Mouse (Mus musculus) neural tube, embryonic 15.5 days (tissue): ENCODE results near the gene Tspan5. TPM values are rescaled to one million over a fixed set of nuclear protein-coding genes. Genes with fewer than 3 reads are reported as not detected.

ENCODE experiments used
- ATAC-seq: fragments of 200-750 bp; cut with Nextera tagmentation; 2 replicates; pipeline ENCODE4 v1.8.0; 2017; ENCODE audit warnings: mild to moderate bottlenecking, moderate TSS enrichment, moderate library complexity; ENCODE audit not compliant: low FRiP score
- H3K27ac ChIP-seq: fragments of 300-500 bp; sonication (generic); replicated peaks from 2 replicates; pipeline ENCODE4 v1.5.1; 2015; ENCODE audit warnings: mild to moderate bottlenecking, inconsistent platforms
- H3K27me3 ChIP-seq: fragments of 300-500 bp; sonication (generic); replicated peaks from 2 replicates; pipeline ENCODE4 v1.6.1; 2015; ENCODE audit warnings: inconsistent platforms
- H3K36me3 ChIP-seq: fragments of 300-500 bp; sonication (generic); 2 replicates; pipeline ENCODE4 v1.6.1; 2015; ENCODE audit warnings: inconsistent platforms
- H3K4me1 ChIP-seq: fragments of 300-500 bp; sonication (generic); 2 replicates; pipeline ENCODE4 v1.6.1; 2015; ENCODE audit warnings: inconsistent platforms
- H3K4me2 ChIP-seq: fragments of 300-500 bp; sonication (generic); 2 replicates; pipeline ENCODE4 v1.6.1; 2015; ENCODE audit warnings: inconsistent platforms, mild to moderate bottlenecking, moderate library complexity
- H3K4me3 ChIP-seq: fragments of 300-500 bp; sonication (generic); replicated peaks from 2 replicates; pipeline ENCODE4 v1.5.1; 2015; ENCODE audit warnings: mild to moderate bottlenecking, inconsistent platforms
- H3K9ac ChIP-seq: fragments of 300-500 bp; sonication (generic); replicated peaks from 2 replicates; pipeline ENCODE4 v1.6.1; 2015; ENCODE audit warnings: mild to moderate bottlenecking, inconsistent platforms
- H3K9me3 ChIP-seq: fragments of 300-500 bp; sonication (generic); replicated peaks from 2 replicates; pipeline ENCODE4 v1.6.1; 2016; ENCODE audit warnings: inconsistent platforms
- WGBS: fragments of 180-500 bp; shearing (Covaris S2); methylation state at CpG from one replicate; pipeline ENCODE4 v1.1.7; 2015; ENCODE audit warnings: mixed read lengths; 5-methylcytosine and 5-hydroxymethylcytosine counted together
- polyA plus RNA-seq: library from polyadenylated mRNA; unstranded; fragments of >200 nt; fragmentation: Nextera tagmentation; extraction: Ambion mirVana; gene quantifications from 2 replicates; pipeline ENCODE4 v1.2.1, GENCODE M21; 2015

Gene Tspan5
- polyA plus RNA-seq, 1 experiment from 2014 or later: 104 TPM

GRCm38 (mm10) chr3:138900571-138901141 is 158.7 kb downstream of the Tspan5 start:
- Histone ChIP-seq H3K4me2 (no peak overlapping the region), H3K9ac (no peak overlapping the region), H3K4me3 (no peak overlapping the region), H3K27ac (no peak overlapping the region), H3K4me1 (0 out of 2 replicates have a peak, but pooled peaks cover under 1% of the 10 kb centered on the region), H3K9me3 (no peaks in the 10 kb centered on the region), H3K27me3 (no peaks in the 10 kb centered on the region), H3K36me3 (peaks cover 41% of the 10 kb centered on the region)
- ATAC-seq: no peak
- 94% methylated on average over 9 of the region's 9 CpGs for WGBS

GRCm38 (mm10) chr3:138905678-138906077 is 163.7 kb downstream of the Tspan5 start:
- Histone ChIP-seq H3K27ac (peak overlapping the region; percentile 10; the same call in 1 of the 2 replicates), H3K9me3 (no peaks in the 10 kb centered on the region), H3K4me1 (0 out of 2 replicates have a peak, but pooled peaks cover 2% of the 10 kb centered on the region), H3K4me2 (no peak overlapping the region), H3K36me3 (peaks cover 9% of the 10 kb centered on the region; the same call in 1 of the 2 replicates), H3K27me3 (no peaks in the 10 kb centered on the region), H3K4me3 (no peak overlapping the region), H3K9ac (no peak overlapping the region)
- peak; percentile 49; the same call in 1 of the 2 replicates for ATAC-seq
- WGBS: 47% methylated on average over 7 of the region's 7 CpGs

GRCm38 (mm10) chr3:138906112-138906880 is 164.3 kb downstream of the Tspan5 start:
- 0 out of 2 replicates have a peak, but pooled peaks cover 2% of the 10 kb centered on the region for H3K4me1 ChIP-seq
- peak; percentile 76; the same call in 1 of the 2 replicates for ATAC-seq
- H3K9ac ChIP-seq: no peak overlapping the region
- H3K9me3 ChIP-seq: no peaks in the 10 kb centered on the region
- peaks cover 9% of the 10 kb centered on the region; the same call in 1 of the 2 replicates for H3K36me3 ChIP-seq
- WGBS: 36% methylated on average over 17 of the region's 17 CpGs
- H3K27me3 ChIP-seq: no peaks in the 10 kb centered on the region
- peak overlapping the region; percentile 10; the same call in 1 of the 2 replicates for H3K27ac ChIP-seq
- no peak overlapping the region for H3K4me2 ChIP-seq
- H3K4me3 ChIP-seq: no peak overlapping the region

- WGBS: 76% methylated on average over 2 of the region's 2 CpGs
- no peaks in the 10 kb centered on the region for H3K27me3 ChIP-seq
- H3K36me3 ChIP-seq: no peaks in the 10 kb centered on the region
- no peak for ATAC-seq
- 0 out of 2 replicates have a peak, but pooled peaks cover 2% of the 10 kb centered on the region for H3K4me1 ChIP-seq
- H3K9ac ChIP-seq: no peak overlapping the region
- no peak overlapping the region for H3K4me3 ChIP-seq
- no peak overlapping the region for H3K4me2 ChIP-seq
- H3K27ac ChIP-seq: no peak overlapping the region
- H3K9me3 ChIP-seq: no peaks in the 10 kb centered on the region
Observed at GRCm38 (mm10) chr3:138909313-138909712, 167.3 kb downstream of the Tspan5 start.

GRCm38 (mm10) chr3:138912504-138912903 is 170.5 kb downstream of the Tspan5 start:
- 92% methylated on average over 8 of the region's 8 CpGs for WGBS
- no peak overlapping the region for H3K4me3 ChIP-seq
- no peaks in the 10 kb centered on the region for H3K27me3 ChIP-seq
- no peak for ATAC-seq
- no peak overlapping the region for H3K4me2 ChIP-seq
- H3K9ac ChIP-seq: no peak overlapping the region
- no peak overlapping the region for H3K27ac ChIP-seq
- H3K9me3 ChIP-seq: no peaks in the 10 kb centered on the region
- H3K36me3 ChIP-seq: no peaks in the 10 kb centered on the region
- no peaks in the 10 kb centered on the region for H3K4me1 ChIP-seq

- no peaks in the 10 kb centered on the region for H3K27me3 ChIP-seq
- no peaks in the 10 kb centered on the region for H3K9me3 ChIP-seq
- H3K4me2 ChIP-seq: no peak overlapping the region
- no peak for ATAC-seq
- no peak overlapping the region for H3K9ac ChIP-seq
- no peaks in the 10 kb centered on the region for H3K36me3 ChIP-seq
- H3K4me3 ChIP-seq: no peak overlapping the region
- 65% methylated on average over 8 of the region's 8 CpGs for WGBS
- H3K4me1 ChIP-seq: no peaks in the 10 kb centered on the region
- H3K27ac ChIP-seq: no peak overlapping the region
Observed at GRCm38 (mm10) chr3:138914626-138915288, 172.8 kb downstream of the Tspan5 start.

- ATAC-seq: no peak
- no peaks in the 10 kb centered on the region for H3K27me3 ChIP-seq
- no peak overlapping the region for H3K9ac ChIP-seq
- 94% methylated on average over 4 of the region's 4 CpGs for WGBS
- H3K4me3 ChIP-seq: no peak overlapping the region
- no peak overlapping the region for H3K27ac ChIP-seq
- H3K4me2 ChIP-seq: no peak overlapping the region
- no peaks in the 10 kb centered on the region for H3K9me3 ChIP-seq
- H3K36me3 ChIP-seq: no peaks in the 10 kb centered on the region
- no peaks in the 10 kb centered on the region for H3K4me1 ChIP-seq
Observed at GRCm38 (mm10) chr3:138916591-138916990, 174.6 kb downstream of the Tspan5 start.

GRCm38 (mm10) chr3:138917016-138917415 is 175.0 kb downstream of the Tspan5 start:
- no peaks in the 10 kb centered on the region for H3K4me1 ChIP-seq
- no peaks in the 10 kb centered on the region for H3K27me3 ChIP-seq
- no peak overlapping the region for H3K27ac ChIP-seq
- no peaks in the 10 kb centered on the region for H3K36me3 ChIP-seq
- no peak overlapping the region for H3K4me2 ChIP-seq
- H3K9ac ChIP-seq: no peak overlapping the region
- H3K9me3 ChIP-seq: no peaks in the 10 kb centered on the region
- no peak for ATAC-seq
- no peak overlapping the region for H3K4me3 ChIP-seq
- WGBS: 92% methylated on average over 4 of the region's 4 CpGs

GRCm38 (mm10) chr3:138918241-138918640 is 176.2 kb downstream of the Tspan5 start:
- WGBS: 92% methylated on average over 4 of the region's 4 CpGs

GRCm38 (mm10) chr3:138926161-138926560 is 184.2 kb downstream of the Tspan5 start:
- Histone ChIP-seq H3K27me3 (no peaks in the 10 kb centered on the region), H3K36me3 (peaks cover 23% of the 10 kb centered on the region), H3K4me2 (no peak overlapping the region), H3K27ac (no peak overlapping the region), H3K4me1 (no peaks in the 10 kb centered on the region), H3K4me3 (no peak overlapping the region), H3K9ac (no peak overlapping the region), H3K9me3 (no peaks in the 10 kb centered on the region)
- no peak for ATAC-seq
- 82% methylated on average over 8 of the region's 8 CpGs for WGBS

More at GRCm38 (mm10) chr3:138918241-138918640, 176.2 kb downstream of the Tspan5 start:
- no peak for ATAC-seq
- no peak overlapping the region for H3K9ac ChIP-seq
- no peak overlapping the region for H3K4me3 ChIP-seq
- H3K27me3 ChIP-seq: no peaks in the 10 kb centered on the region
- H3K27ac ChIP-seq: no peak overlapping the region
- H3K4me1 ChIP-seq: no peaks in the 10 kb centered on the region
- H3K4me2 ChIP-seq: no peak overlapping the region
- H3K9me3 ChIP-seq: no peaks in the 10 kb centered on the region
- H3K36me3 ChIP-seq: no peaks in the 10 kb centered on the region

- no peaks in the 10 kb centered on the region for H3K4me1 ChIP-seq
- no peaks in the 10 kb centered on the region for H3K27me3 ChIP-seq
- 94% methylated on average over 4 of the region's 4 CpGs for WGBS
- ATAC-seq: no peak
- H3K9me3 ChIP-seq: no peaks in the 10 kb centered on the region
- no peak overlapping the region for H3K9ac ChIP-seq
- H3K27ac ChIP-seq: no peak overlapping the region
- H3K4me2 ChIP-seq: no peak overlapping the region
- H3K4me3 ChIP-seq: no peak overlapping the region
- peaks cover 27% of the 10 kb centered on the region for H3K36me3 ChIP-seq
Observed at GRCm38 (mm10) chr3:138927437-138927836, 185.4 kb downstream of the Tspan5 start.
